Mouse (Mus musculus) liver, postnatal 0 days (tissue): ENCODE data around the gene Ndufaf2.

ENCODE experiments used
- CTCF ChIP-seq: sonication (generic); IDR thresholded peaks from 2 replicates; pipeline ENCODE4 v1.5.1; 2016; ENCODE audit warnings: antibody characterized with exemption, low read depth
- EP300 ChIP-seq: IDR thresholded peaks from 2 replicates; pipeline ENCODE4 v1.6.1; 2016; ENCODE audit warnings: antibody characterized with exemption, low read depth, mild to moderate bottlenecking

GRCm38 (mm10) chr13:107983231-107983847 lies 175.1 kb downstream of the Ndufaf2 start:
- no peak for TF ChIP-seq CTCF
- no peak for TF ChIP-seq EP300
